Mouse (Mus musculus) lung, postnatal 0 days (tissue): ENCODE results near the gene Opn4.

ENCODE experiments used
- CTCF ChIP-seq: IDR thresholded peaks from 2 replicates; pipeline ENCODE4 v1.5.1; 2016; ENCODE audit warnings: antibody characterized with exemption, mild to moderate bottlenecking
- EP300 ChIP-seq: IDR thresholded peaks from 2 replicates; pipeline ENCODE4 v1.6.1; 2016; ENCODE audit warnings: antibody characterized with exemption, mild to moderate bottlenecking, control low read depth

DNA sequence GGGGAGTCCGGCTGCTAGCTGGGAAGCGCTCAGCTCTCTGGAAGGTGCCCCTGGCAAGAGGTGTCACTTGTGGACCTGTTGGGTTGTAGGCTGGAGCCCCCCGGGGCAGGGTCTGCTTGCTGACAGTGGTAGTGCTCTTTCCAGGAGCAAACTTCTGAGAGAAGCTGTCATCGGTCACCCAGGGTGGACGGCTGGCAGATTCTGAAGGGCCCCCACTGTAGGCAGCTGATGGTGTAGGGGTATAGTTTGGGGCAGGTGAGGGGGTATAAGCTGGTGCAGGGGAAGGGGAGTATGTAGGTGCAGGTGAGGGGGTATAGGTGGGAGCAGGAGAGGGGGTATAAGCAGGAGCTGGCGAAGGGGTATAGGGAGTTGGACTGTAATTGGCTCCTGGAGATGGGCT is 55.9 kb downstream of the Opn4 start:
- TF ChIP-seq CTCF (no peak), EP300 (no peak)
